Comparison of ENCODE assay signal across 8 mouse cellular contexts in genomic region chr8:126734743-126735487, GRCm38 (mm10).
A peak's percentile ranks its signal among the peaks of the same experiment; 100 is the strongest.
DNase-seq lines count a peak whose midpoint lies in the region; TF ChIP-seq lines count a peak whose summit lies in the region.

No protein-coding gene starts in this region.

- peaks cover 47% of the 10 kb centered on the region for H3K4me1 ChIP-seq in limb, embryonic 10.5 days

- TF ChIP-seq CTCF in C2C12 (IDR thresholded peaks at IDR 0.05; ENCODE audit: control insufficient read depth, insufficient read depth, insufficient read length) = no peak

- intact Hi-C loops in heart, postnatal 10 days (cut with DNase I) = loop anchor here (5.0 kb wide), 2 partner anchors 52 to 218 kb away; no protein-coding TSS in a partner anchor

- H3K27me3 ChIP-seq in C2C12 (ENCODE audit: control insufficient read depth, insufficient read depth, insufficient read length) = no peaks in the 10 kb centered on the region
- H3K27me3 ChIP-seq in limb, embryonic 10.5 days (ENCODE audit: low read depth, poor library complexity, severe bottlenecking) = no peaks in the 10 kb centered on the region

- H3K79me3 ChIP-seq in C2C12 (ENCODE audit: low read depth) = no peaks in the 10 kb centered on the region

- 71% methylated on average over 7 of the region's 7 CpGs for WGBS in limb, embryonic 10.5 days

- DNase-seq in embryo, embryonic 9.5 days (ENCODE audit: extremely low spot score) = peak; percentile 29
- no peak for DNase-seq in embryo, embryonic 10 days (ENCODE audit: low spot score)
- DNase-seq in heart, postnatal 10 days = peak; percentile 44 to 46
- DNase-seq in limb, embryonic 10.5 days (ENCODE audit: low spot score) = no peak
- DNase-seq in frontal cortex, postnatal 10 days (ENCODE audit: low spot score in 2 of 2) = no peak
- DNase-seq in thymus, postnatal 0 days (ENCODE audit: low spot score) = no peak
- DNase-seq in urinary bladder, adult 2 months (ENCODE audit: low spot score) = no peak

- no peaks in the 10 kb centered on the region for H3K9me3 ChIP-seq in limb, embryonic 10.5 days (replicated peaks)

- H3ac ChIP-seq in C2C12 (ENCODE audit: control insufficient read depth, insufficient read length, low read depth) = peak overlapping the region; percentile 16

- H3K4me3 ChIP-seq in C2C12 (ENCODE audit: insufficient read depth, poor library complexity, severe bottlenecking) = no peak overlapping the region
- H3K4me3 ChIP-seq in limb, embryonic 10.5 days = no peak overlapping the region

- peak overlapping the region; percentile 56; the same call in 1 of the 2 replicates for H3K27ac ChIP-seq in limb, embryonic 10.5 days

- no peaks in the 10 kb centered on the region for H3K79me2 ChIP-seq in C2C12 (ENCODE audit: control insufficient read depth, insufficient read depth)

- H3K36me3 ChIP-seq in C2C12 (ENCODE audit: control insufficient read depth, insufficient read depth) = no peaks in the 10 kb centered on the region
- no peaks in the 10 kb centered on the region for H3K36me3 ChIP-seq in limb, embryonic 10.5 days

TF ChIP-seq in C2C12, 6 proteins besides CTCF, POLR2A, EP300 and RAD21:
- TF ChIP-seq MAX (IDR thresholded peaks at IDR 0.05) (peak; percentile 79), USF1 (IDR thresholded peaks at IDR 0.05; ENCODE audit: low read depth) (no peak), MYOD1 (IDR thresholded peaks at IDR 0.05; ENCODE audit: control insufficient read depth, insufficient read length, low read depth) (peak; percentile 82), MYOG (IDR thresholded peaks at IDR 0.05; ENCODE audit: control insufficient read depth, extremely low read depth, insufficient read length) (no peak)

Comparison
In these comparisons a context has a peak if more than half of its experiments do, and no peak if none do; other contexts are left out.
1. DNase-seq: peak in embryo, embryonic 9.5 days (single experiment) and heart, postnatal 10 days (2 of 2); none in embryo, embryonic 10 days (single experiment), limb, embryonic 10.5 days (single experiment), frontal cortex, postnatal 10 days (0 of 2), thymus, postnatal 0 days (single experiment) and urinary bladder, adult 2 months (single experiment).